1 mouse cellular context compared by ENCODE assay signal in genomic region chr5:3554198-3554597, GRCm38 (mm10).
A peak's percentile ranks its signal among the peaks of the same experiment; 100 is the strongest.
TF ChIP-seq lines count a peak whose summit lies in the region.

No protein-coding gene starts in this region.

TF ChIP-seq in MEL, 35 proteins besides CTCF, POLR2A, EP300 and RAD21:
- TF ChIP-seq MAX (IDR thresholded peaks at IDR 0.05; ENCODE audit: low read length) (no peak), ELF1 (IDR thresholded peaks at IDR 0.05; ENCODE audit: low read depth, low read length) (no peak), BHLHE40 (IDR thresholded peaks at IDR 0.05; ENCODE audit: borderline replicate concordance, low read depth, low read length) (no peak), POLR2AphosphoS2 (IDR thresholded peaks at IDR 0.05; ENCODE audit: low read length) (0 out of 2 replicates have a peak, but pooled peaks have one; percentile 10)
